Mouse (Mus musculus): ENCODE results near the gene Col1a1.
"Not testable (repeated sequence)": the region's sequence is repeated elsewhere in the genome, so short reads cannot be mapped to it uniquely, and the experiment has no call there.

Col1a1 gene

GRCm38 (mm10) chr11:94937787-94938186, 1.8 kb downstream of the Col1a1 start:
- no peak for DNase-seq (ENCODE audit: low read depth)

DNA sequence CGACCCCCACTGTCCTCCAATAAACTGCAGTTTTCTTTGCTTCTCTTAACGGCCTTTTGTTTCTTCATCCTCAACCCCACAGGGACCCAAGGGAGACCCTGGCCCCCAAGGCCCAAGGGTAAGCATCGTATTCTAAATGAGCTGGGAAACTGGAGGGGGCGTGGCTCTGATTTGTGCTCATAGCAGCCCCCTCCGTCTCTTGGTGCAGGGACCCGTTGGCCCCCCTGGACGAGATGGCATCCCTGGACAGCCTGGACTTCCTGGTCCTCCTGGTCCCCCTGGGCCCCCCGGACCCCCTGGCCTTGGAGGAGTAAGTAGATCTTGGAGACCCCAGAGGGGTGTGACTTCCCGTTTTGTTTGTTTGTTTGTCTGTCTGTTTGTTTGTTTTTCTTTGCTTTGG, 2.3 kb downstream of the Col1a1 start:
- DNase-seq (ENCODE audit: low read depth) = no peak

- no peak for DNase-seq (ENCODE audit: low read depth)
Measured at GRCm38 (mm10) chr11:94939280-94939679, 3.3 kb downstream of the Col1a1 start.

DNA sequence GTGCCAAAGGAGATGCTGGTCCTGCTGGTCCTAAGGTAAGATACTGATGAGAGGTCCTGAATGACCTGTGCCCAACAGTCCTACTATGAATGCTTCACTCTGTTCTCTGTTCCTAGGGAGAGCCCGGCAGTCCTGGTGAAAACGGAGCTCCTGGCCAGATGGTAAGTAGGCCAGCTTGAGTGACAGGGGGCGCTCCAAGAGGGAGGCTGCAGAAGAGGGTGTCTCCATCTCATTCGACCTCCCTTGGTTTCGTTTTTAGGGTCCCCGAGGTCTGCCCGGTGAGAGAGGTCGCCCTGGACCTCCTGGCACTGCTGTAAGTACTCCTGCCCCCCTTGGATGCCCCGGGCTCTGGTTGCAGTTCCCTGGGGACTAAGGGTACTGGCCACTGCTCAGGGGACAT, 5.1 kb downstream of the Col1a1 start:
- DNase-seq (ENCODE audit: low read depth) = no peak

GRCm38 (mm10) chr11:94941776-94942175, 5.8 kb downstream of the Col1a1 start:
- no peak for DNase-seq (ENCODE audit: low read depth)

DNA sequence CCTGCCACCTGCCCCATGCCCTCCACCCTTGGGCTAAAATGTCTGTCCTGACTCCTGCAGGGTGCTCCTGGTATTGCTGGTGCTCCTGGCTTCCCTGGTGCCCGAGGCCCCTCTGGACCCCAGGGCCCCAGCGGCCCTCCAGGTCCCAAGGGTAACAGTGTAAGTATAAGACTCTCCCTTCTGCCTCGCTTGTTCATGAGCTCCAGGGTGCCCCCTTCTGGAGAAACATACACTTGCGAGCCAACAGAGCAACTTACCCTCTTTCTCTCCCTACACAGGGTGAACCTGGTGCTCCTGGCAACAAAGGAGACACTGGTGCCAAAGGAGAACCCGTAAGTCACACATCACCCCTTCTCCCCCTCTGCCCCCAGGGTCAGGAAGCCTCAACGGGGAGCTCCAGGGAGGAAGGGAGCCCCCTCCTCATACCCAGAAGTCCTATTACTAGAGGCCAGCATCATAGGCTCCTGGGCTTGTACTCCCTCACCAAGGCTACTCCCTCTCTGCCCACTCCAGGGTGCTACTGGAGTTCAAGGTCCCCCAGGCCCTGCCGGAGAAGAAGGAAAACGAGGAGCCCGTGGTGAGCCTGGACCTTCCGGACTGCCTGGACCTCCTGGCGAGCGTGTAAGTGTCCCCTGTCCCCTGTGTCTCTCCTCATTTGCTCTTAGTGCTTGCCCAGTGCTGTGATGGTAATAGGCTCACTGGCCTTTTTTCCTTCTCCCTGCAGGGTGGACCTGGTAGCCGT, 6.4 kb downstream of the Col1a1 start:
- DNase-seq (ENCODE audit: low read depth) = no peak

GRCm38 (mm10) chr11:94943054-94943453, 7.0 kb downstream of the Col1a1 start:
- no peak for DNase-seq (ENCODE audit: low read depth)

DNA sequence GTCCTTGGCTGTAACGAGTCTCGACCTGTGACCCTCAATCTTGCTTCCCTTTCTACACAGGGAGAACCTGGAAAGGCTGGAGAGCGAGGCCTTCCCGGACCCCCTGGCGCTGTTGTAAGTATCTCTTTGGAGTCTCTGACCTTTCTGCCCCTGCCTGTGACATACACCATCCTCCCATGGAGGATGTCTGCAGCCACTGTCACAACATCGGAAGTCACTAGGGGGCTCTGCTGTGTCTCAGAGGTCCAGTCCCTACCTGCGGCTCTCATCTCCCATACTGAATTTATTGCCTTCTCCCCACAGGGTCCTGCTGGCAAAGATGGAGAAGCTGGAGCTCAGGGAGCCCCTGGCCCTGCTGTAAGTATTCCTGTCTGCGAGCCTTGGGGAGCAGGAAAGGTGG, 8.3 kb downstream of the Col1a1 start:
- no peak for DNase-seq (ENCODE audit: low read depth)

GRCm38 (mm10) chr11:94945236-94945635, 9.2 kb downstream of the Col1a1 start:
- DNase-seq (ENCODE audit: low read depth) = no peak

GRCm38 (mm10) chr11:94952169-94952568, 16.1 kb downstream of the Col1a1 start:
- no peak for DNase-seq (ENCODE audit: low read depth)

GRCm38 (mm10) chr11:94955103-94955502, 19.1 kb downstream of the Col1a1 start:
- DNase-seq (ENCODE audit: low read depth) = peak; percentile 59

DNA sequence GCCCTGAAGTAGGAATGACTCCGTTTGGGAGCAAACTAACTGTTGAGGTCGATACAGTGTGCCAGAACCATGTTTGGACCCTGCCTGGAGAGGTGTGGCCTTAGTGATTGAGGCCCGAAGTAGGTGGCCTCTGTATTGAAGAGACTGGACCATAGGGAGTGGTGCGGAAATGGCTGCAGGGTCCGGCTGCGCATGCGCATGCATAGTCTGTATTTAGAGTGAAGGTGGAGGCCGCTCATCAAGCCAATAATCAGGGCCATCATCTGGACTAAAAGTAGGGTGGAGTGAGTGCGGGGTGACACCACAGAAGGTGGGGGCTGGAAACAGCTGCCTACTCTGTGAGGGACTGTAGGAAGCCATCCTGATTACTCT, 21.7 kb downstream of the Col1a1 start:
- DNase-seq (ENCODE audit: low read depth) = no peak

DNA sequence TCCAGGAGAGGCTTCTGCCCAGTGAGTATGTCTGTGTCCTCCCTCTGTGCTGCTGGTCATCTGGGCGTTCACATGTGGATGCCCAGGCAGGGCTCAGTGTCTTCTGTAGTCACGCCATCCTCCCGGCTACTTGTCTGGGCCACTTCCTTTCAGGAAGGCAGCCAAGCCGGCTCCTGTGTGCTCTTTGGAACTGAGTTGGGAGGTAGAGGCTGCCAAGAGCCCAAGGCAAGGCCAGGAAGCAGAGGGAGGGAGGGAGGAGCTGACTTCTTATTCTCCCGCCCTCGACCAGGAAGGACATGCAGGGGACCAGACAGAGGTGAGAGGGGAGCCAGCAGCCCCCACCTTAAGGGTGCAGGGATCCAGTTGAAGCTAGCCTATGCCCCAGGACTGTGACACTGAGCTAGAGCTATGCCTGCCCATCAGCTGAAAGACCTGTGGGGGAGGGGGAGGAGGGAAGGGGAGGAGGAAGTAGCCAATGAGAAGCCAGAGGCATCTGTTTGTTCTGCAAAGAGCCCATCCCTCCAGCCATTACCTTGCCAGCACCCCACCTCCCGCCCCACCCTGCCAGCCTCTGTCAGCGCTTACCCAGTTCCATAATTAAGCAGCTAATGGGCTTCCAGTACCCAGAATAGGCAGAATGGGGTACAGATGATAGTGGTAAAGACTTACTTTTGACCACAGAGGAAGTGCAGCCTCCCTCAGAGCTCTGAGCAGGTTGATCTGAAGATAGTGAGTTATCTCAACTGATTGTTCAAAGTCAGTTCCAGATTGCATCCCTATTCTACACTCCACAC, 22.2 kb downstream of the Col1a1 start:
- peak; percentile 97 for DNase-seq (ENCODE audit: low read depth)

GRCm38 (mm10) chr11:94962534-94963101, 26.6 kb downstream of the Col1a1 start:
- DNase-seq (ENCODE audit: low read depth) = no peak

DNA sequence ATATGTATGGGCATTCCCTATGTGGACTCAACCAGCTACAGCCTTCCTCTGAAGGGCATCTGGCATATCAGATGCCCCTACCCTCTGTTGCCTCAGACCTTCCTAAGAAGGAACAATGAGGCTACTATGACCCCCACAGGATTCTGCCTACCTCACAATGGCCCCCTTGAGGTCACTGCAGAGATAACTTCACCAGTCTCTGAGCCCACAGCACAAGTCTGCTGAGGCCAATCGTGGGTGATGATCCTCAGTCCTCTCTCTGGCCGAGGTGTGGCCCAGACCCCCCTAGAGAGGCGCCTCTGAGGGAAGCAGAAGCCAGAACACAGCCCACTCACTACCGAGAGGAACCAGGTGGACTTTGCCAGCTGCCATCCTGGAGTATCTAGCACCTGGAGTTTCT, 31.4 kb downstream of the Col1a1 start, which contains the start of gene Hils1:
Hils1 (plus strand) TSS at position 175 of the 400 bp plus-strand sequence.
- DNase-seq (ENCODE audit: low read depth) = no peak

DNA sequence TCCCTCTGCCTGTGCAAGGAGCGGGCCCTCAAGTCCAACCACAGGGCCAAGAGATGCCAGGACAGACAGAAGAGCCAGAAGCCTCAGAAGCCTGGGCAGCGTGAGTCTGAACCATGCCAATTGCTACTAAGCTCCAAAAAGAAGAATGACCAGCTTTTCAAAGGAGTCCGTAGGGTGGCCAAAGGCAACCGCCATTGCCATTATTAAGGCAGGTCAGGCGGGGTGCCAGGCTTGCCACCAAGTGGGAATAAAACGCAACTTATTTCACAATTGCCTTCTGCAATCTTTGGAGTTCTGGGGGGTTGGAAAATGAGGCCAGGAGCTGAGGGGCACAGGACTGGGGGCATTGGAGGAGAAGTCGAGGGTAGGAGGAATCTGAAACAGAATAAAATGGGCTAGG, 32.2 kb downstream of the Col1a1 start:
- no peak for DNase-seq (ENCODE audit: low read depth)

DNA sequence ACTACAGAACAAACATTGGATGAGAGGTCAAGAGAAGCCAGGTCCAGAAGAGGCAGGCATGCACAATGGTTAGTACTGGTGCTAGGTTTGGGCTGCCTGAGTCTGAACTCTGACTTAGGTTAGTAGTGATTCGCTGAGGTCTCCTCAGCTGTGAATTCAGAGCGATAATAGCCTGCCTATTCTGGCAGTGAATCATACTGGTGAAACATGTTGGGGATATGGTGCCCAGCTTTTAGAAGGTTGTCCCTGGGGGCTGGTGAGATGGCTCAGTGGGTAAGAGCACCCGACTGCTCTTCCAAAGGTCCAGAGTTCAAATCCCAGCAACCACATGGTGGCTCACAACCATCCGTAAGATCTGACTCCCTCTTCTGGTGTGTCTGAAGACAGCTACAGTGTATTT, 33.7 kb downstream of the Col1a1 start:
- not testable (repeated sequence) for DNase-seq (ENCODE audit: low read depth)

DNA sequence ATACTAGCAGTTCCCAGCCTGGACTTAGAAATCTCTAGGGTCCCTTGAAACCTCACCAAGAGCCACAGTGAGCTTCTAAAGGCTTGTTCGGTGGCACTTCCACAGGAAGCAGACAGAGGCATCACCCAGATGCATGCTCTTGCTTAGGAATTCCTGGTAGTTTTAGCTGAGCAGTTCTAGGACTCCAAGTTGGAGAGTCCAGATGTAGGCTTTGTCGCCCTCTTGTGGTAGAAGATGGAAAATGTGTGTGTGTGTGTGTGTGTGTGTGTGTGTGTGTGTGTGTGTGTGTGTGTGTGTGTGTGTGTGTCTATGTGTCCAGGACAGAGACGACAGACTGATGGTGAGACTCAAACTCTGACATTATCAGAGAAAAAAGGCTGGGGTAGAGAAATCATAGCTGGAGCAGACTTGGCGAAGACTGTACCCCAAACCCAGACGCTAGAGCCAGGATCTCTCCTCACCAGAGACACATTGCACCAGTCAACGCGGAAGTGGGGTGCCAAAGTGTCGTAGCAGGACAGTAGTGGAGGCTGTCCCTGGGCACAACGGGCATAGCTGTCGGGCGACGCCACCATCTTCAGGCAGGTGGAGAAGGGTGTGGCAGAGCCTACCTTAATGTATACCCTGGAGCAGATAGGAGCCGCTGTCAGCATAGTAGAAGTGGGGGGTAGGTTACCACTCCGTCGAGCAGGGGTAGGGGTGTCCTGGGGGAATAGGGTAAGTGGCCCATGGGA, 34.4 kb downstream of the Col1a1 start:
- DNase-seq (ENCODE audit: low read depth) = no peak

GRCm38 (mm10) chr11:94971895-94972615, 36.0 kb downstream of the Col1a1 start:
- DNase-seq (ENCODE audit: low read depth) = no peak

GRCm38 (mm10) chr11:94972887-94973286, 36.9 kb downstream of the Col1a1 start:
- DNase-seq (ENCODE audit: low read depth) = no peak

- no peak for DNase-seq (ENCODE audit: low read depth)
Measured at GRCm38 (mm10) chr11:94973313-94973712, 37.3 kb downstream of the Col1a1 start.

- no peak for DNase-seq (ENCODE audit: low read depth)
Measured at GRCm38 (mm10) chr11:94974951-94975350, 38.9 kb downstream of the Col1a1 start.

All from fibroblast of lung, adult 2 months (primary cell).